Mouse (Mus musculus): Measurements from ENCODE around the gene Gm10639. TPM values are rescaled to one million over a fixed set of nuclear protein-coding genes. Genes with fewer than 3 reads are reported as not detected.
"Not testable (repeated sequence)": the region's sequence is repeated elsewhere in the genome, so short reads cannot be mapped to it uniquely, and the experiment has no call there.

The Gm10639 gene
- total and polyA plus RNA-seq, 3 experiments, result not detected

DNA sequence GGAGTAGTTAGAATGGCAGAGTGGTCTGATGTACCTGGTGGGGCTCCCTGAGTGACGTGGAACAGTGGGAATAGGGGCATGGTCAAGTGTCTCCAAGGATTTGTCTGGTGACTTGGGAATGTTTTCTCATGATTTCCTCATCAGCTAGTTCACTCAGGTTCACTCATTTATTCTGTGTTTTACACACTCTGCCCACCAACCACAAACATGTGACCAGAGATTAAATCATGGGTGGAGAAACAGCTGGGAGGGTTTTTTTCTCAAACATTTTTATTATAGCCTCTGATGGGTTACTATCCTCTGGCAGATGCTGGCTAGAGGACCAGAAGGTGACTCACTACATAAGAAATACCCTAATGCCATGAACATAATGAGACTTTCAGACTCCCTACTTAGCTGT lies 8.5 kb downstream of the Gm10639 start:
- no peaks in the 10 kb centered on the region for H3K4me1 ChIP-seq (ENCODE audit: control insufficient read depth in 1 of 2, insufficient read depth in 2 of 2)
- in situ Hi-C loops (cut with MboI; ENCODE audit: low pct_ligation_motif_present, low pct_unique_long_range_greater_than_20kb, low sequenced_read_pairs) (no loop called here), dilution Hi-C loops (cut with MboI; ENCODE audit: extremely low pct_ligation_motif_present, extremely low pct_unique_long_range_greater_than_20kb, low sequenced_read_pairs) (no loop called here)
- no peak overlapping the region for H3K4me2 ChIP-seq (ENCODE audit: insufficient read depth, low read depth, poor library complexity, severe bottlenecking)
- no peak overlapping the region for H3K9ac ChIP-seq (ENCODE audit: insufficient read depth, low read depth)
- no peak overlapping the region for H3K4me3 ChIP-seq (replicated peaks in 1 of 3; ENCODE audit: low read depth in 2 of 3, low read length in 2 of 3, poor library complexity in 1 of 3)
- peaks cover 2% of the 10 kb centered on the region for H3K27me3 ChIP-seq (replicated peaks)
- no peak overlapping the region for H3K27ac ChIP-seq (ENCODE audit: insufficient read depth, low read depth)
- H3K36me3 ChIP-seq (replicated peaks in 1 of 2; ENCODE audit: control insufficient read depth in 1 of 2, insufficient read depth in 1 of 2, low read length in 1 of 2), result no peaks in the 10 kb centered on the region
- H3K9me3 ChIP-seq (replicated peaks; ENCODE audit: low read length), result no peaks in the 10 kb centered on the region
- H3K79me2 ChIP-seq (replicated peaks; ENCODE audit: control insufficient read depth, extremely low read depth, insufficient read depth, poor library complexity, severe bottlenecking), result no peaks in the 10 kb centered on the region
- no peak for TF ChIP-seq USF2 (conservative IDR thresholded peaks at IDR 0.05; ENCODE audit: low read depth, low read length)
- TF ChIP-seq CHD1 (IDR thresholded peaks at IDR 0.05; ENCODE audit: low read depth, low read length), result no peak
- TF ChIP-seq PAX5 (IDR thresholded peaks at IDR 0.05; ENCODE audit: low read length), result no peak
- no peak for DNase-seq (ENCODE audit: extremely low read depth)

DNA sequence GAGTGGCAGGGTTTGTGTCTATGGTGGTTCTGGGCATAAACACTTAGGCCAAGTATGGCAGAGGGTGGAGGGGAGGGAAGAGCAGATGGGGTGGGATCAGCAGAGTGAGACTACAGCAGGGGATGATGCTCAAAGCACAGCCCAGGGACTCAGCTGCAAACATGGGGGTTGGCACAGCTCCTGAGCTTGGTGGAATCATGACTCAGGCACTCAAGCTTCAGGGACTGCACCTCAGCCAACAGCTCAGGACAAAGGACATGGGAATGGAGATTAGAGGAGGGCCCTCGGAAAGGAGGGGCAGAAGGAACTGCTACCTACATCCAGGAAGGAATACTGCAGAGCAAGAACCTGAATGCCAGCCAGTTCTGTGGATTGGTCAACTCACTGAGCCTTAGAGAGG lies 9.4 kb downstream of the Gm10639 start:
- DNase-seq (ENCODE audit: extremely low read depth); H3K27me3 ChIP-seq (replicated peaks); H3K4me3 ChIP-seq (replicated peaks in 1 of 3; ENCODE audit: low read depth in 2 of 3, low read length in 2 of 3, poor library complexity in 1 of 3); H3K4me1 ChIP-seq (ENCODE audit: control insufficient read depth in 1 of 2, insufficient read depth in 2 of 2); in situ Hi-C loops (cut with MboI; ENCODE audit: low pct_ligation_motif_present, low pct_unique_long_range_greater_than_20kb, low sequenced_read_pairs); H3K79me2 ChIP-seq (replicated peaks; ENCODE audit: control insufficient read depth, extremely low read depth, insufficient read depth, poor library complexity, severe bottlenecking); dilution Hi-C loops (cut with MboI; ENCODE audit: extremely low pct_ligation_motif_present, extremely low pct_unique_long_range_greater_than_20kb, low sequenced_read_pairs); H3K9ac ChIP-seq (ENCODE audit: insufficient read depth, low read depth); H3K9me3 ChIP-seq (replicated peaks; ENCODE audit: low read length); H3K27ac ChIP-seq (ENCODE audit: insufficient read depth, low read depth); H3K36me3 ChIP-seq (replicated peaks in 1 of 2; ENCODE audit: control insufficient read depth in 1 of 2, insufficient read depth in 1 of 2, low read length in 1 of 2); H3K4me2 ChIP-seq (ENCODE audit: insufficient read depth, low read depth, poor library complexity, severe bottlenecking): not testable (repeated sequence)

DNA sequence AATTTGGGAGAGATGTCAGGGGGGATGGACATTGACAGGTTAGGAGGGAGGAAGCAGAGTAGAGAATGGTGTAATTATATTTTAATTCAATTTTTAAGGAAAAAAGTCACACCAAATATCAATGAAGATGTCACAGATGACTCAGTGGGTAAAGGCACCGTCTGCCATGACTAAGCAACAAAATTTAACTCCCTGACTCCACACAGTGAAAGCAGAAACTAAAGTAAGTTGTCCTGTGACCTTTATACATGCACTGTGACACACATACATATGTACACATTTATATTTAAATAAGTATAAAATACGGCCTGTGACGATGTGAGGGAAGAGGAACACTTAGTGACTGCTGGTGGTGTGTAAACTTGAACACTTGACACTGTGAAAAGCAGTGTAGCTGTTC lies 18.4 kb downstream of the Gm10639 start:
- H3K4me1 ChIP-seq (ENCODE audit: control insufficient read depth in 1 of 2, insufficient read depth in 2 of 2); H3K9me3 ChIP-seq (replicated peaks; ENCODE audit: low read length); H3K27ac ChIP-seq (ENCODE audit: insufficient read depth, low read depth); H3K79me2 ChIP-seq (replicated peaks; ENCODE audit: control insufficient read depth, extremely low read depth, insufficient read depth, poor library complexity, severe bottlenecking); H3K27me3 ChIP-seq (replicated peaks); dilution Hi-C loops (cut with MboI; ENCODE audit: extremely low pct_ligation_motif_present, extremely low pct_unique_long_range_greater_than_20kb, low sequenced_read_pairs); in situ Hi-C loops (cut with MboI; ENCODE audit: low pct_ligation_motif_present, low pct_unique_long_range_greater_than_20kb, low sequenced_read_pairs); H3K4me3 ChIP-seq (replicated peaks in 1 of 3; ENCODE audit: low read depth in 2 of 3, low read length in 2 of 3, poor library complexity in 1 of 3); H3K9ac ChIP-seq (ENCODE audit: insufficient read depth, low read depth); H3K36me3 ChIP-seq (replicated peaks in 1 of 2; ENCODE audit: control insufficient read depth in 1 of 2, insufficient read depth in 1 of 2, low read length in 1 of 2); DNase-seq (ENCODE audit: extremely low read depth); H3K4me2 ChIP-seq (ENCODE audit: insufficient read depth, low read depth, poor library complexity, severe bottlenecking): not testable (repeated sequence)

DNA sequence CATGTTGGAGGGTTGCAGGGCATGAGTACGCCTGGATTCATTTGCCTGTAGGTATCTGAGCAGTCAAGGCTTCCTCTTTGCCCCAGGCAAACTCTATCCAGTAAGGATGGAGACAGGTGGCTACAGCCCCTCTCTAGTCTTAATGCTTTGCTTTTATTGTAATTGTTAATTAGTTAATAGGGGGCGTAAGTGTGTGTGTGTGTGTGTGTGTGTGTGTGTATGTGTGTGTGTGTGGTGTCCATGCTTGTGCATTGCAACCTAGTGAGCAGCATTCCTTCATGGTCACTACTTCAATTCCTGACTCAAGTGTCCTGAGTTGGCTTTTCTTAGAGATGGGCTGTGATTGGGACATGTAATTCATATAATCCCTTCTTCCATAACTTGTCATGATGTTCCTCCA lies 25.0 kb downstream of the Gm10639 start, which contains the start of gene Omt2a:
Gene Omt2a (minus strand): TSS at position 101 of the 400 bp plus-strand sequence.
- H3K9ac ChIP-seq (ENCODE audit: insufficient read depth, low read depth), result no peak within 1 kb of the TSS
- dilution Hi-C loops (cut with MboI; ENCODE audit: extremely low pct_ligation_motif_present, extremely low pct_unique_long_range_greater_than_20kb, low sequenced_read_pairs), result no loop called here
- H3K36me3 ChIP-seq (replicated peaks in 1 of 2; ENCODE audit: control insufficient read depth in 1 of 2, insufficient read depth in 1 of 2, low read length in 1 of 2), result no peaks in the 10 kb centered on the region
- H3K79me2 ChIP-seq (replicated peaks; ENCODE audit: control insufficient read depth, extremely low read depth, insufficient read depth, poor library complexity, severe bottlenecking), result no peaks in the 10 kb centered on the region
- H3K27me3 ChIP-seq (replicated peaks), result no peaks in the 10 kb centered on the region
- H3K4me3 ChIP-seq (replicated peaks in 1 of 3; ENCODE audit: low read depth in 2 of 3, low read length in 2 of 3, poor library complexity in 1 of 3), result no peak within 1 kb of the TSS
- in situ Hi-C loops (cut with MboI; ENCODE audit: low pct_ligation_motif_present, low pct_unique_long_range_greater_than_20kb, low sequenced_read_pairs), result no loop called here
- H3K9me3 ChIP-seq (replicated peaks; ENCODE audit: low read length), result no peaks in the 10 kb centered on the region
- TF ChIP-seq ZMIZ1 (IDR thresholded peaks at IDR 0.05; ENCODE audit: low read depth, low read length) (no peak), ZC3H11A (IDR thresholded peaks at IDR 0.05; ENCODE audit: low read depth, low read length) (no peak), ZKSCAN1 (IDR thresholded peaks at IDR 0.05; ENCODE audit: borderline replicate concordance, low read depth, low read length) (no peak), ZNF384 (IDR thresholded peaks at IDR 0.05; ENCODE audit: low read depth, low read length) (no peak), SIN3A (IDR thresholded peaks at IDR 0.05; ENCODE audit: low read length) (no peak), CHD2 (IDR thresholded peaks at IDR 0.05; ENCODE audit: low read length) (no peak)
- H3K4me2 ChIP-seq (ENCODE audit: insufficient read depth, low read depth, poor library complexity, severe bottlenecking), result no peak within 1 kb of the TSS
- peaks cover 5 to 7% of the 10 kb centered on the region in 2 experiments; a peak in 2 of 4 replicates for H3K4me1 ChIP-seq (ENCODE audit: control insufficient read depth in 1 of 2, insufficient read depth in 2 of 2)
- DNase-seq (ENCODE audit: extremely low read depth), result no peak
- H3K27ac ChIP-seq (ENCODE audit: insufficient read depth, low read depth), result no peak within 1 kb of the TSS
